Mouse (Mus musculus): ENCODE measurements around the gene Pepd. TPM values are rescaled to one million over a fixed set of nuclear protein-coding genes. Genes with fewer than 3 reads are reported as not detected.

The Pepd gene
- polyA plus RNA-seq (2012; rRNA removed; ENCODE audit: low replicate concordance) = 203 and 239 TPM in 2 replicates

GRCm38 (mm10) chr7:34911919-34912897, at the start of gene Pepd:
TSS of gene Pepd (plus strand) at chr7:34912379.

GRCm38 (mm10) chr7:35056436-35056864, 144.3 kb downstream of the Pepd start, which contains the start of gene Cebpg:
TSS of gene Cebpg (minus strand) at chr7:35056573.

Other genes starting within 250 kb of the Pepd start
- 2.1 and 5.6 TPM in 2 replicates for gene Chst8, start 99.7 kb upstream of the Pepd start, polyA plus RNA-seq (2012; rRNA removed; ENCODE audit: low replicate concordance)
- 6.6 and 11.0 TPM in 2 replicates for gene Cebpg, start 144.2 kb downstream of the Pepd start, polyA plus RNA-seq (2012; rRNA removed; ENCODE audit: low replicate concordance)
- 218 and 1,068 TPM in 2 replicates for gene Cebpa, start 206.9 kb downstream of the Pepd start, polyA plus RNA-seq (2012; rRNA removed; ENCODE audit: low replicate concordance)